Mouse (Mus musculus) heart, embryonic 12.5 days (tissue): Measurements from ENCODE around the gene Xk. TPM values are rescaled to one million over a fixed set of nuclear protein-coding genes. Genes with fewer than 3 reads are reported as not detected.
"Not testable (repeated sequence)": the region's sequence is repeated elsewhere in the genome, so short reads cannot be mapped to it uniquely, and the experiment has no call there.

ENCODE experiments used
- ATAC-seq: fragments of 200-750 bp; cut with Nextera tagmentation; 2 replicates; pipeline ENCODE4 v1.8.0; 2017; ENCODE audit warnings: moderate TSS enrichment, moderate library complexity; ENCODE audit not compliant: insufficient number of reproducible peaks, low FRiP score
- H3K27ac ChIP-seq: fragments of 300-500 bp; sonication (generic); 2 replicates; pipeline ENCODE4 v1.5.1; 2016; ENCODE audit warnings: mild to moderate bottlenecking, moderate library complexity; ENCODE audit not compliant: poor library complexity, severe bottlenecking
- H3K27me3 ChIP-seq: fragments of 300-500 bp; sonication (generic); replicated peaks from 2 replicates; pipeline ENCODE4 v1.6.1; 2016; ENCODE audit warnings: mild to moderate bottlenecking, moderate library complexity
- H3K36me3 ChIP-seq: fragments of 300-500 bp; sonication (generic); 2 replicates; pipeline ENCODE4 v1.6.1; 2016; ENCODE audit warnings: mild to moderate bottlenecking, moderate library complexity
- H3K4me1 ChIP-seq: fragments of 300-500 bp; sonication (generic); replicated peaks from 2 replicates; pipeline ENCODE4 v1.6.1; 2016; ENCODE audit warnings: mild to moderate bottlenecking
- H3K4me2 ChIP-seq: fragments of 300-500 bp; sonication (generic); 2 replicates; pipeline ENCODE4 v1.6.1; 2016; ENCODE audit warnings: mild to moderate bottlenecking, moderate library complexity
- H3K4me3 ChIP-seq: fragments of 300-500 bp; sonication (generic); 2 replicates; pipeline ENCODE4 v1.5.1; 2016; ENCODE audit warnings: mild to moderate bottlenecking
- H3K9ac ChIP-seq: fragments of 300-500 bp; sonication (generic); 2 replicates; pipeline ENCODE4 v1.6.1; 2016; ENCODE audit warnings: mild to moderate bottlenecking, moderate library complexity
- H3K9me3 ChIP-seq: fragments of 300-500 bp; sonication (generic); replicated peaks from 2 replicates; pipeline ENCODE4 v1.6.1; 2016; ENCODE audit warnings: mild to moderate bottlenecking, moderate library complexity
- WGBS: fragments of 180-500 bp; shearing (Covaris S2); methylation state at CpG from one replicate; pipeline ENCODE4 v1.1.7; 2016; 5-methylcytosine and 5-hydroxymethylcytosine counted together
- polyA plus RNA-seq: library from polyadenylated mRNA; unstranded; fragments of >200 nt; fragmentation: Nextera tagmentation; extraction: Ambion mirVana; gene quantifications from 2 replicates; pipeline ENCODE4 v1.2.1, GENCODE M21; 2016

Gene Xk
- polyA plus RNA-seq, 1 experiment from 2014 or later = 10.6 TPM

- 79% methylated on average over 1 of the region's 1 CpGs for WGBS
These were observed 13.3 kb upstream of the Xk start for GRCm38 (mm10) chrX:9259267-9259666.

GRCm38 (mm10) chrX:9271112-9271511, 1.4 kb upstream of the Xk start:
- no peak overlapping the region for H3K4me2 ChIP-seq
- no peaks in the 10 kb centered on the region for H3K4me1 ChIP-seq
- H3K27me3 ChIP-seq = peaks cover 8% of the 10 kb centered on the region; the same call in 1 of the 2 replicates
- 50% methylated on average over 3 of the region's 3 CpGs for WGBS
- ATAC-seq = no peak
- 0 out of 2 replicates have a peak, but pooled peaks cover 7% of the 10 kb centered on the region for H3K9me3 ChIP-seq
- H3K4me3 ChIP-seq = no peak overlapping the region
- no peak overlapping the region for H3K27ac ChIP-seq
- no peaks in the 10 kb centered on the region for H3K36me3 ChIP-seq
- H3K9ac ChIP-seq = no peak overlapping the region

More at GRCm38 (mm10) chrX:9259267-9259666, 13.3 kb upstream of the Xk start:
- no peak overlapping the region for H3K4me3 ChIP-seq
- no peaks in the 10 kb centered on the region for H3K36me3 ChIP-seq
- no peak overlapping the region for H3K27ac ChIP-seq
- H3K9ac ChIP-seq = no peak overlapping the region
- no peaks in the 10 kb centered on the region for H3K9me3 ChIP-seq
- H3K4me2 ChIP-seq = no peak overlapping the region
- H3K4me1 ChIP-seq = no peaks in the 10 kb centered on the region
- ATAC-seq = no peak
- H3K27me3 ChIP-seq = no peaks in the 10 kb centered on the region

DNA sequence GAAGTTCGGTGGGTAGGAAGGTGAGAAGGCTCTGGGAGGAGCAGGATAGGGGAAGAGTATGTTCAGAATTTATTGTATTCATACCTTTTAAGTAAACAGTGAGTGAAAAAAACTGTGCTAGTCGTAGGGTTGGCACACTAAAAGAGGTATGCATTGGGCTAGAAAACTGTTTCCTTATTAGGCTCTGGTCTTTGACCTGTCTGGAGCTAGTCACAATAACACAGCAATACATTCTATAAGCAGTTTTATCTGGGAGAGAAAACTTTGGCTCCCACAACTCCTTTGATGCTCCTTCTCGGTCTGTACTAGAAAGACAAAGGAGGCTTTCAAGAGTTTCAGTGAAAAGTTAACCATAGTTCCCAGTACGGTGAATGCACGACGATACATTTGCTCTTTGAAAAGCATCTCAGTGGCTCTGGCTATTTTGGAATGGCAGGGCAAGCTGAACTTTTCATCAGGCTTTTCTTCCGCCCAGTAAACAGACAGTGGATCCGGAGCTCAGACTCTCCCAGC, 553 bp upstream of the Xk start:
- Histone ChIP-seq H3K9me3 (0 out of 2 replicates have a peak, but pooled peaks cover 7% of the 10 kb centered on the region), H3K36me3 (no peaks in the 10 kb centered on the region), H3K4me2 (peak overlapping the region; percentile 66), H3K27ac (peak overlapping the region; percentile 57; the same call in 1 of the 2 replicates), H3K4me3 (peak overlapping the region; percentile 77), H3K9ac (peak overlapping the region; percentile 79), H3K27me3 (peaks cover 8% of the 10 kb centered on the region; the same call in 1 of the 2 replicates), H3K4me1 (no peaks in the 10 kb centered on the region)
- ATAC-seq = peak; percentile 19; the same call in 1 of the 2 replicates
- WGBS = 12% methylated on average over 8 of the region's 8 CpGs

DNA sequence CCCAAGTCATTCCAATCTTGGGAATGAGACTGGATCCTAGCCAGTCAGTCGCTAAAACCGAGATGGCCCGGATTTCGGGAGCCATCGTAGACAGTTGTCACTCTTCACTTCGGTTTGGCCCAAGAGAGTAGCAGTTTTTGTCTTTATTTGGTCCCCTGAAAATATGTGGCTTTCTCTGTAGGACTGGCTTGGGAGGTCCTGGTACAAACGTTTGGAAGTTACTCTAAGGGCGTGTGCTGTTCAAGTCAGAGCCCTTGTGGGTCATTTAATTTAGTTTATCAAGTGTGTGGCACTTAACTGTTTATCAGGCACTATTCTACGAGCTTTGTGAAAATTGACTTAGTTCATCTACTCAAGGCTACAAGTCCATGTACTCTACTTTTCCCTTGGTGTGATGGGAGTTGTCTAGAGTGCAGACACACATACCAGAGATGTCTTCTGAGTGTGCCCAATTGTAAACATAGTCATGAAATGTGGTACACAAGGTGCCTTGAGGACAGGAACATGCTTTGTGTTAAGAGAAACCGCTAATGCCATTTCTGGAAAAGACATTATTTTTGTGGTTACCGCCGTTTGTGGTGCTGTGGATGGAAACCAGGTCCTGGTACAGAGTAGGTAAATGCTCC, 934 bp downstream of the Xk start:
- Histone ChIP-seq H3K9me3 (0 out of 2 replicates have a peak, but pooled peaks cover 7% of the 10 kb centered on the region), H3K9ac (peak overlapping the region; percentile 79; the same call in 1 of the 2 replicates), H3K4me1 (no peaks in the 10 kb centered on the region), H3K4me2 (peak overlapping the region; percentile 66), H3K36me3 (no peaks in the 10 kb centered on the region), H3K27me3 (peaks cover 8% of the 10 kb centered on the region; the same call in 1 of the 2 replicates), H3K4me3 (peak overlapping the region; percentile 77), H3K27ac (peak overlapping the region; percentile 57)
- no peak for ATAC-seq
- 50% methylated on average over 12 of the region's 12 CpGs for WGBS

DNA sequence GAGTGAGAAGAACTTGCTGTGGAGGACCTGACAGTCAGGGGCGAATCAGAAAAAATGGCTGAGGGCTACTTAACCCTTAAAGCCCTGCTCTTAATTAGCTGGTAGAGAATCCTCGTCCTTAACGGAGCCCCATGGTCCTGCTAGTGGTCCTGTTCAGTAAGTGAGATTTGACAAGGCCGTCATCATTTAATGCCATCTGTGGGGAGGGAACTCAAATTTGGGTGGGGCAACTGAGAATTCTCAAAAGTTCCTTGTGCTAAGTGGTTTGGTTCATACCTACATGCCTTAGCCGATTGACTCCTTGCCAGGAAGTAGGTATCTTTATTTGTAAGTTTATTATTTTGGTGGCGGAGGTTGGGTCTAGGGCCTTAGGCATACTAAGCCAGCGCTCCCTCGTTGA, 1.8 kb downstream of the Xk start:
- no peak overlapping the region for H3K9ac ChIP-seq
- 68% methylated on average over 8 of the region's 8 CpGs for WGBS
- peaks cover 8% of the 10 kb centered on the region; the same call in 1 of the 2 replicates for H3K27me3 ChIP-seq
- ATAC-seq = no peak
- H3K36me3 ChIP-seq = no peaks in the 10 kb centered on the region
- no peak overlapping the region for H3K27ac ChIP-seq
- 0 out of 2 replicates have a peak overlapping the region, but pooled peaks have one; percentile 18 for H3K4me3 ChIP-seq
- no peak overlapping the region for H3K4me2 ChIP-seq
- H3K4me1 ChIP-seq = no peaks in the 10 kb centered on the region
- H3K9me3 ChIP-seq = 0 out of 2 replicates have a peak, but pooled peaks cover 7% of the 10 kb centered on the region

- not testable (repeated sequence) for H3K9ac ChIP-seq, ATAC-seq
- WGBS = no CpG with 5 or more reads among the region's 1 CpGs
These were observed 10.9 kb downstream of the Xk start, which contains the start of gene H2al1m for GRCm38 (mm10) chrX:9283464-9283863. H2al1m (plus strand) TSS chrX:9283764.

GRCm38 (mm10) chrX:9293140-9293829, 20.7 kb downstream of the Xk start:
- H3K36me3 ChIP-seq = not testable (repeated sequence)

More at GRCm38 (mm10) chrX:9283464-9283863, 10.9 kb downstream of the Xk start, which contains the start of gene H2al1m:
- not testable (repeated sequence) for H3K4me3 ChIP-seq, H3K27me3 ChIP-seq, H3K4me1 ChIP-seq, H3K36me3 ChIP-seq, H3K27ac ChIP-seq, H3K4me2 ChIP-seq, H3K9me3 ChIP-seq

DNA sequence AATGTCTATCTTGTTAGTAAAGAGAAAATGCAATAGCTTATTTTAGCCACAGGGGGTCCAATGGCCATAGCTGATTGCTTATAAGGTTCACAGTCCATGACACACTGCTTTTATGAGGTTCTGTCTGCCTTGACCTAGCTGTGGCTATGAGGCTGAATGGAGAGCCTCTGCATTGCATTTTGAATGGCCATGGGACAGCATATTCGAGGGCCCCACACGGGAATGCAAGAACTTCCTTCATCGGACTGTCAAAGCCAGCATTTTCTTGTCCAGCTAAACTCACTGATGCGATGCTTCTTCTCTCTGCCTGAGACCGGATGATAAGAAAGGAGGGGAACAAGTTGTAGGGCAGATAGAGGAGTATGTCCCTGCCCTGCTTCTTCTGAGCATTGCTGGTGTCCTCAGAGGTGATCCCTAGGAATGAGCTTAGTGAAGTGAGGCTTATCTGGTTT, 25.9 kb downstream of the Xk start:
- no peaks in the 10 kb centered on the region for H3K27me3 ChIP-seq
- no peak overlapping the region for H3K4me3 ChIP-seq
- 67% methylated on average over 5 of the region's 5 CpGs for WGBS
- no peaks in the 10 kb centered on the region for H3K36me3 ChIP-seq
- H3K4me2 ChIP-seq = no peak overlapping the region
- H3K9me3 ChIP-seq = no peaks in the 10 kb centered on the region
- no peak overlapping the region for H3K9ac ChIP-seq
- H3K4me1 ChIP-seq = no peaks in the 10 kb centered on the region
- peak; percentile 80 for ATAC-seq
- no peak overlapping the region for H3K27ac ChIP-seq

More at GRCm38 (mm10) chrX:9293140-9293829, 20.7 kb downstream of the Xk start:
- not testable (repeated sequence) for H3K27me3 ChIP-seq, H3K4me3 ChIP-seq, H3K27ac ChIP-seq, H3K9ac ChIP-seq, H3K4me1 ChIP-seq, H3K9me3 ChIP-seq, ATAC-seq, H3K4me2 ChIP-seq
- WGBS = 79% methylated on average over 4 of the region's 4 CpGs

DNA sequence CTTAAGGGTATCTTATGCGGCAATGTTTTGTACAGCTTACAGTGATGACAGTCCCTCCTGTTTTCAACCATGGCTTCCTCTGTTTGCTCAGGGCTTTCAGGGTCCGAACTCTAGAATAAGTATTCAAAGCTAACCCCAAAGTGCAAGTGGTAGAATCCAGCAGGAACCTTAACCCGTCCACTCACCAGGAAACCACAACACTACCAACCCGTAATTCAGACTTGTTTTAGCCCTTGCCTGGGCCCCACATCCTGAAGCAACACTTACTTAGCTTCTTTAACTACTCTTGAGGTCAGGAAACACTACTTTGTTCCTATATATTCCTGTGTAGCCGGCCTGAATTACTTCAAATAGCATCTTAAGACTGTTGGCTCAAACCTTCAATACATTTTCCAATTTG, 30.2 kb downstream of the Xk start:
- no peak for ATAC-seq
- Histone ChIP-seq H3K36me3 (no peaks in the 10 kb centered on the region), H3K27me3 (no peaks in the 10 kb centered on the region), H3K4me3 (no peak overlapping the region), H3K4me2 (no peak overlapping the region), H3K4me1 (no peaks in the 10 kb centered on the region), H3K9me3 (no peaks in the 10 kb centered on the region), H3K27ac (no peak overlapping the region), H3K9ac (no peak overlapping the region)
- WGBS = 77% methylated on average over 5 of the region's 5 CpGs

DNA sequence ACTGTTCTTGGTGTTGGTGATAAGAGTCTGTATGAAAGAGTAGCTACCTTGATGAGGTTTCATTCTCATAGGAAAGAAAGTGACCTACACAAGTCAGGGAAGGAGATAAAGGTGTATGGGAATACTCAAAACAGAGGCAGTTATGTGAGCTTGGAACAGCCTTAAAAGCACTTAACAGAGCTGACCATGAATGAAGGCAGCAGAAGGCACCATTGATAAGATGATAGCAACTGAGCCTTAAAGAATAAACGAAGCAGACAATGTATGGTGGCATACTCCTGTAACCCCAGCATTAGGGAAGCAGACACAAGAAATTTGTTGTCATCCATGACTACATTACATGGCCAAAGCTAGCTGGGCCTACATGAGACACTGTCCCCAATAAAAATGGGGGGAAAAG, 30.9 kb downstream of the Xk start:
- Histone ChIP-seq H3K4me2 (no peak overlapping the region), H3K27ac (no peak overlapping the region), H3K4me1 (no peaks in the 10 kb centered on the region), H3K36me3 (no peaks in the 10 kb centered on the region), H3K4me3 (no peak overlapping the region), H3K9ac (no peak overlapping the region), H3K9me3 (no peaks in the 10 kb centered on the region), H3K27me3 (no peaks in the 10 kb centered on the region)
- WGBS = 55% methylated on average over 1 of the region's 1 CpGs
- no peak for ATAC-seq

- H3K27me3 ChIP-seq, H3K27ac ChIP-seq, H3K9ac ChIP-seq, ATAC-seq, H3K36me3 ChIP-seq, H3K4me2 ChIP-seq, H3K4me1 ChIP-seq, H3K4me3 ChIP-seq, H3K9me3 ChIP-seq: not testable (repeated sequence)
These were observed 43.9 kb downstream of the Xk start for GRCm38 (mm10) chrX:9316457-9316856.
